Mouse (Mus musculus) kidney, embryonic 16.5 days (tissue): ENCODE measurements around the gene Entpd8. TPM values are rescaled to one million over a fixed set of nuclear protein-coding genes. Genes with fewer than 3 reads are reported as not detected.

Source experiments
- ATAC-seq: fragments of 200-750 bp; cut with Nextera tagmentation; 2 replicates; pipeline ENCODE4 v1.8.0; 2017; ENCODE audit warnings: moderate TSS enrichment; ENCODE audit not compliant: low FRiP score, low TSS enrichment
- H3K27ac ChIP-seq: fragments of 300-500 bp; sonication (generic); 2 replicates; pipeline ENCODE4 v1.5.1; 2014; ENCODE audit warnings: low read length
- H3K27me3 ChIP-seq: fragments of 300-500 bp; sonication (generic); 2 replicates; pipeline ENCODE4 v1.6.1; 2014; ENCODE audit warnings: low read length, control low read depth, mixed read lengths; ENCODE audit not compliant: insufficient read depth
- H3K36me3 ChIP-seq: fragments of 300-500 bp; sonication (generic); 2 replicates; pipeline ENCODE4 v1.6.1; 2014; ENCODE audit warnings: low read length, control low read depth, mixed read lengths; ENCODE audit not compliant: insufficient read depth
- H3K4me1 ChIP-seq: fragments of 300-500 bp; sonication (generic); 2 replicates; pipeline ENCODE4 v1.6.1; 2014; ENCODE audit warnings: low read length, control low read depth, mixed read lengths; ENCODE audit not compliant: insufficient read depth
- H3K4me2 ChIP-seq: fragments of 300-500 bp; sonication (generic); replicated peaks from 2 replicates; pipeline ENCODE4 v1.6.1; 2014; ENCODE audit warnings: low read depth, low read length
- H3K4me3 ChIP-seq: fragments of 300-500 bp; sonication (generic); 2 replicates; pipeline ENCODE4 v1.5.1; 2014; ENCODE audit warnings: mild to moderate bottlenecking, low read length
- H3K9ac ChIP-seq: fragments of 300-500 bp; sonication (generic); replicated peaks from 2 replicates; pipeline ENCODE4 v1.6.1; 2014; ENCODE audit warnings: low read length
- H3K9me3 ChIP-seq: fragments of 300-500 bp; sonication (generic); 2 replicates; pipeline ENCODE4 v1.6.1; 2016; ENCODE audit warnings: low read length, control low read depth
- WGBS: fragments of 180-500 bp; shearing (Covaris S2); extraction: QIAGEN DNeasy Blood & Tissue Kit; methylation state at CpG from one replicate; pipeline ENCODE4 v1.1.7; 2014; 5-methylcytosine and 5-hydroxymethylcytosine counted together
- polyA plus RNA-seq: library from polyadenylated mRNA; unstranded; fragments of >200 nt; fragmentation: Nextera tagmentation; extraction: Ambion mirVana; gene quantifications from 2 replicates; pipeline ENCODE4 v1.2.1, GENCODE M21; 2015

Gene Entpd8
- polyA plus RNA-seq, 1 experiment from 2014 or later, result 8.6 TPM

GRCm38 (mm10) chr2:25063523-25063922, 16.6 kb upstream of the Entpd8 start:
- H3K27me3 ChIP-seq, result no peaks in the 10 kb centered on the region
- H3K9ac ChIP-seq, result no peak overlapping the region
- no peaks in the 10 kb centered on the region for H3K4me1 ChIP-seq
- no peak overlapping the region for H3K27ac ChIP-seq
- H3K36me3 ChIP-seq, result peaks cover 34% of the 10 kb centered on the region
- no peak overlapping the region for H3K4me2 ChIP-seq
- no peaks in the 10 kb centered on the region for H3K9me3 ChIP-seq
- no peak for ATAC-seq
- WGBS, result 97% methylated on average over 5 of the region's 5 CpGs
- no peak overlapping the region for H3K4me3 ChIP-seq

GRCm38 (mm10) chr2:25064285-25064684, 15.8 kb upstream of the Entpd8 start:
- no peaks in the 10 kb centered on the region for H3K9me3 ChIP-seq
- no peak overlapping the region for H3K27ac ChIP-seq
- H3K4me2 ChIP-seq, result no peak overlapping the region
- H3K27me3 ChIP-seq, result no peaks in the 10 kb centered on the region
- peaks cover 34% of the 10 kb centered on the region for H3K36me3 ChIP-seq
- 90% methylated on average over 1 of the region's 1 CpGs for WGBS
- 0 out of 2 replicates have a peak, but pooled peaks cover 2% of the 10 kb centered on the region for H3K4me1 ChIP-seq
- H3K9ac ChIP-seq, result no peak overlapping the region
- no peak overlapping the region for H3K4me3 ChIP-seq
- no peak for ATAC-seq

GRCm38 (mm10) chr2:25065537-25065936, 14.6 kb upstream of the Entpd8 start:
- Histone ChIP-seq H3K4me1 (0 out of 2 replicates have a peak, but pooled peaks cover 5% of the 10 kb centered on the region), H3K9me3 (no peaks in the 10 kb centered on the region), H3K27ac (no peak overlapping the region), H3K27me3 (no peaks in the 10 kb centered on the region), H3K9ac (no peak overlapping the region), H3K4me2 (no peak overlapping the region), H3K36me3 (peaks cover 22% of the 10 kb centered on the region), H3K4me3 (no peak overlapping the region)
- no peak for ATAC-seq

- WGBS, result 81% methylated on average over 4 of the region's 4 CpGs
- H3K4me3 ChIP-seq, result no peak overlapping the region
- H3K4me1 ChIP-seq, result 0 out of 2 replicates have a peak, but pooled peaks cover 5% of the 10 kb centered on the region
- H3K9ac ChIP-seq, result no peak overlapping the region
- H3K36me3 ChIP-seq, result peaks cover 13% of the 10 kb centered on the region
- no peak overlapping the region for H3K4me2 ChIP-seq
- no peak overlapping the region for H3K27ac ChIP-seq
- H3K9me3 ChIP-seq, result no peaks in the 10 kb centered on the region
- no peaks in the 10 kb centered on the region for H3K27me3 ChIP-seq
- ATAC-seq, result no peak
Observed at GRCm38 (mm10) chr2:25066552-25066951, 13.6 kb upstream of the Entpd8 start.

- Histone ChIP-seq H3K4me1 (0 out of 2 replicates have a peak, but pooled peaks cover 7% of the 10 kb centered on the region), H3K36me3 (no peaks in the 10 kb centered on the region), H3K4me2 (no peak overlapping the region), H3K4me3 (no peak overlapping the region), H3K27ac (no peak overlapping the region), H3K9me3 (no peaks in the 10 kb centered on the region), H3K9ac (no peak overlapping the region), H3K27me3 (no peaks in the 10 kb centered on the region)
- 76% methylated on average over 4 of the region's 4 CpGs for WGBS
- no peak for ATAC-seq
Observed at GRCm38 (mm10) chr2:25069537-25069936, 10.6 kb upstream of the Entpd8 start.

GRCm38 (mm10) chr2:25072398-25072797, 7.7 kb upstream of the Entpd8 start:
- H3K27ac ChIP-seq, result no peak overlapping the region
- H3K36me3 ChIP-seq, result no peaks in the 10 kb centered on the region
- no peak overlapping the region for H3K4me2 ChIP-seq
- no peaks in the 10 kb centered on the region for H3K9me3 ChIP-seq
- H3K4me3 ChIP-seq, result no peak overlapping the region
- 82% methylated on average over 4 of the region's 4 CpGs for WGBS
- ATAC-seq, result no peak
- peaks cover 19% of the 10 kb centered on the region for H3K4me1 ChIP-seq
- no peak overlapping the region for H3K9ac ChIP-seq
- H3K27me3 ChIP-seq, result no peaks in the 10 kb centered on the region

- ATAC-seq, result peak; percentile 73; the same call in 1 of the 2 replicates
- no peak overlapping the region for H3K9ac ChIP-seq
- H3K27me3 ChIP-seq, result no peaks in the 10 kb centered on the region
- 46% methylated on average over 4 of the region's 4 CpGs for WGBS
- peaks cover 14% of the 10 kb centered on the region for H3K4me1 ChIP-seq
- no peak overlapping the region for H3K4me2 ChIP-seq
- no peak overlapping the region for H3K4me3 ChIP-seq
- H3K9me3 ChIP-seq, result no peaks in the 10 kb centered on the region
- no peaks in the 10 kb centered on the region for H3K36me3 ChIP-seq
- peak overlapping the region; percentile 38; the same call in 1 of the 2 replicates for H3K27ac ChIP-seq
Observed at GRCm38 (mm10) chr2:25075506-25075905, 4.6 kb upstream of the Entpd8 start.

- H3K36me3 ChIP-seq, result no peaks in the 10 kb centered on the region
- WGBS, result 63% methylated on average over 1 of the region's 1 CpGs
- H3K27me3 ChIP-seq, result no peaks in the 10 kb centered on the region
- H3K9me3 ChIP-seq, result no peaks in the 10 kb centered on the region
- peak overlapping the region; percentile 63 for H3K27ac ChIP-seq
- H3K4me3 ChIP-seq, result no peak overlapping the region
- no peak overlapping the region for H3K4me2 ChIP-seq
- ATAC-seq, result no peak
- H3K4me1 ChIP-seq, result peaks cover 11% of the 10 kb centered on the region
- no peak overlapping the region for H3K9ac ChIP-seq
Observed at GRCm38 (mm10) chr2:25078967-25079366, 1.1 kb upstream of the Entpd8 start.

- no peak overlapping the region for H3K27ac ChIP-seq
- H3K4me2 ChIP-seq, result no peak overlapping the region
- no peaks in the 10 kb centered on the region for H3K36me3 ChIP-seq
- H3K4me3 ChIP-seq, result no peak overlapping the region
- H3K4me1 ChIP-seq, result no peaks in the 10 kb centered on the region
- H3K27me3 ChIP-seq, result no peaks in the 10 kb centered on the region
- ATAC-seq, result no peak
- WGBS, result 79% methylated on average over 4 of the region's 4 CpGs
- H3K9ac ChIP-seq, result no peak overlapping the region
- H3K9me3 ChIP-seq, result no peaks in the 10 kb centered on the region
Observed at GRCm38 (mm10) chr2:25083697-25084096, 3.6 kb downstream of the Entpd8 start.

GRCm38 (mm10) chr2:25085571-25085970, 5.5 kb downstream of the Entpd8 start:
- Histone ChIP-seq H3K4me3 (no peak overlapping the region), H3K4me1 (no peaks in the 10 kb centered on the region), H3K4me2 (no peak overlapping the region), H3K9me3 (no peaks in the 10 kb centered on the region), H3K27me3 (no peaks in the 10 kb centered on the region), H3K9ac (no peak overlapping the region), H3K27ac (no peak overlapping the region), H3K36me3 (no peaks in the 10 kb centered on the region)
- ATAC-seq, result no peak
- 87% methylated on average over 5 of the region's 5 CpGs for WGBS
